Comparison of ENCODE assay signal across 19 mouse cellular contexts in the genomic region with DNA sequence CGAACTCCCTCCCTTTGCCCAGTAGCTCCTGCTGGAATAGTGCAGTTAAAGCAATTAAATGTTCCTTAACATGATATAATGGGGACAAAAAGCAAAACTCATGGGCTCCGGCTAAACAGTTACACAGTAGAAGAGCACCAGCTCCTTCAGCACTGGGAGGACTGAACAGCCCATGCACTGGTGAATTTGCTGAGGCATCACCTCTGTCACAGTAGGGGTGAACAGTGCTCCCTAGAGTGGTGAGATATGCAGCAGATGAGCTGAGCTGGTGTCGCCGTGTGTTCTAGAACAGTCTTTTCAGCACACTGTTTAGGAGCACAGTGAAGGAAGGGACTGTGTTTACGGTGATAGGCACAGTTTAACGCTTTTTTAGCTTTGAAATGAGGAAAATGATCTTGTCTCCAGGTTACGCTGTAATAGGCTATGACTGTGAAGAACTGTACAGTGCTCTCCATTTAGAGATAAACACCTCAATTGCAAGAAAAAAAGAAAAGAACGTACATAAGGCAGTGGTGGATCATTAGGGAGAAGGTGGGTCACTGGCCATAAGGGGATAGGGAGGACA.
A peak's percentile ranks its signal among the peaks of the same experiment; 100 is the strongest.
DNase-seq lines count a peak whose midpoint lies in the region; ATAC-seq and TF ChIP-seq lines count a peak whose summit lies in the region.
"Had no signal": no experiment of that assay in that cellular context is flagged by ENCODE, and none has a peak within 500 bp of the region (broad histone marks: within the 10 kb centered on the region; RNA-seq: fewer than 3 reads in every experiment).

No protein-coding gene starts in this region.

- H3K27ac ChIP-seq in gastrocnemius, adult 2 months, result 0 out of 2 replicates have a peak overlapping the region, but pooled peaks have one; percentile 8
- H3K27ac ChIP-seq in CH12.LX (ENCODE audit: insufficient read depth, low read depth), result peak overlapping the region; percentile 44
- H3K27ac ChIP-seq in liver, embryonic 16.5 days (ENCODE audit: low read length), result peak overlapping the region; percentile 3; the same call in 1 of the 2 replicates
- H3K27ac ChIP-seq: embryonic facial prominence, embryonic 12.5 days; heart, embryonic 13.5 days; hindbrain, embryonic 12.5 days; lung, embryonic 15.5 days; neural tube, embryonic 15.5 days had no signal

- in situ Hi-C loops in CH12.LX (cut with MboI; ENCODE audit: low pct_ligation_motif_present, low pct_unique_long_range_greater_than_20kb, low sequenced_read_pairs), result no loop called here

- intact Hi-C loops in gastrocnemius, adult 2 months (cut with DNase I), result loop anchor here (5.0 kb wide), 1 partner anchor 245 kb away; no protein-coding TSS in a partner anchor
- intact Hi-C loops in gastrocnemius, postnatal 14 days (cut with DNase I; ENCODE audit: low total_unique reads), result no loop called here

- ATAC-seq in liver, embryonic 16.5 days (ENCODE audit: low read depth), result peak; percentile 31; the same call in 1 of the 2 replicates
- ATAC-seq: intestine, postnatal 0 days had no signal

- H3K4me2 ChIP-seq in CH12.LX (ENCODE audit: insufficient read depth, low read depth, poor library complexity, severe bottlenecking), result no peak overlapping the region
- H3K4me2 ChIP-seq in liver, embryonic 16.5 days (ENCODE audit: low read depth, low read length), result no peak overlapping the region
- H3K4me2 ChIP-seq: embryonic facial prominence, embryonic 12.5 days; heart, embryonic 13.5 days; hindbrain, embryonic 12.5 days; lung, embryonic 15.5 days; neural tube, embryonic 15.5 days had no signal

- H3K9ac ChIP-seq in CH12.LX (ENCODE audit: insufficient read depth, low read depth), result no peak overlapping the region
- H3K9ac ChIP-seq in liver, embryonic 16.5 days (ENCODE audit: low read depth, low read length), result no peak overlapping the region
- H3K9ac ChIP-seq: embryonic facial prominence, embryonic 12.5 days; heart, embryonic 13.5 days; hindbrain, embryonic 12.5 days; lung, embryonic 15.5 days; neural tube, embryonic 15.5 days had no signal

- TF ChIP-seq EP300 in CH12.LX (IDR thresholded peaks at IDR 0.05; ENCODE audit: low read length), result no peak

- no peak for DNase-seq in gastrocnemius, adult 2 months
- no peak for DNase-seq in gastrocnemius, postnatal 14 days
- DNase-seq in CH12.LX (ENCODE audit: extremely low read depth), result no peak
- DNase-seq in thymus, postnatal 0 days (ENCODE audit: low spot score), result peak; percentile 54
- no peak for DNase-seq in natural killer cell, adult 2 months (ENCODE audit: low spot score in 2 of 2)
- no peak for DNase-seq in kidney, postnatal 36 days
- no peak for DNase-seq in frontal cortex, postnatal 10 days (ENCODE audit: low spot score in 2 of 2)
- DNase-seq: cerebellum, adult 11-12 months; cerebellum, postnatal 36 days; gastrocnemius, postnatal 36 days; layer of hippocampus, postnatal 36 days had no signal

- H3K27me3 ChIP-seq in CH12.LX (replicated peaks), result no peaks in the 10 kb centered on the region
- H3K27me3 ChIP-seq in liver, embryonic 16.5 days (ENCODE audit: control insufficient read depth, insufficient read depth, low read depth, low read length), result no peaks in the 10 kb centered on the region
- H3K27me3 ChIP-seq: embryonic facial prominence, embryonic 12.5 days; hindbrain, embryonic 12.5 days; lung, embryonic 15.5 days; megakaryocyte, embryonic 14.5 days; neural tube, embryonic 15.5 days had no signal

- 51% methylated on average over 8 of the region's 8 CpGs for WGBS in liver, embryonic 16.5 days (ENCODE audit: insufficient replicate concordance)

- TF ChIP-seq RAD21 in CH12.LX (IDR thresholded peaks at IDR 0.05; ENCODE audit: low read depth, low read length), result no peak

- H3K79me2 ChIP-seq in CH12.LX (replicated peaks; ENCODE audit: control insufficient read depth, extremely low read depth, insufficient read depth, poor library complexity, severe bottlenecking), result no peaks in the 10 kb centered on the region

- peaks cover 13% of the 10 kb centered on the region for H3K9me3 ChIP-seq in CH12.LX (replicated peaks; ENCODE audit: low read length)
- no peaks in the 10 kb centered on the region for H3K9me3 ChIP-seq in liver, embryonic 16.5 days (replicated peaks; ENCODE audit: control insufficient read depth, low read length)
- H3K9me3 ChIP-seq: embryonic facial prominence, embryonic 12.5 days; heart, embryonic 13.5 days; hindbrain, embryonic 12.5 days; lung, embryonic 15.5 days; neural tube, embryonic 15.5 days had no signal

- H3K4me1 ChIP-seq in CH12.LX (ENCODE audit: control insufficient read depth in 1 of 2, insufficient read depth in 2 of 2), result peaks cover 17 to 43% of the 10 kb centered on the region in 2 experiments
- H3K4me1 ChIP-seq in liver, embryonic 16.5 days (ENCODE audit: control insufficient read depth, low read depth, low read length), result peaks cover 12% of the 10 kb centered on the region
- H3K4me1 ChIP-seq: embryonic facial prominence, embryonic 12.5 days; heart, embryonic 13.5 days; hindbrain, embryonic 12.5 days had no signal

- H3K36me3 ChIP-seq in CH12.LX (replicated peaks in 1 of 2; ENCODE audit: control insufficient read depth in 1 of 2, insufficient read depth in 1 of 2, low read length in 1 of 2), result no peaks in the 10 kb centered on the region
- H3K36me3 ChIP-seq in liver, embryonic 16.5 days (ENCODE audit: control insufficient read depth, insufficient read depth), result no peaks in the 10 kb centered on the region
- H3K36me3 ChIP-seq: embryonic facial prominence, embryonic 12.5 days; heart, embryonic 13.5 days; hindbrain, embryonic 12.5 days; lung, embryonic 15.5 days; neural tube, embryonic 15.5 days had no signal

- TF ChIP-seq POLR2A in CH12.LX (IDR thresholded peaks at IDR 0.05; ENCODE audit: low read depth, low read length), result no peak

- no peak for TF ChIP-seq CTCF in gastrocnemius, adult 2 months (IDR thresholded peaks at IDR 0.05)
- TF ChIP-seq CTCF in CH12.LX (conservative IDR thresholded peaks at IDR 0.05 in 1 of 2, IDR thresholded peaks at IDR 0.05 in 1 of 2; ENCODE audit: low read depth in 2 of 2, low read length in 2 of 2), result no peak

- dilution Hi-C loops in CH12.LX (cut with MboI; ENCODE audit: extremely low pct_ligation_motif_present, extremely low pct_unique_long_range_greater_than_20kb, low sequenced_read_pairs), result no loop called here

- H3K4me3 ChIP-seq in gastrocnemius, adult 2 months, result no peak overlapping the region
- no peak overlapping the region for H3K4me3 ChIP-seq in CH12.LX (replicated peaks in 1 of 3; ENCODE audit: low read depth in 2 of 3, low read length in 2 of 3, poor library complexity in 1 of 3)
- no peak overlapping the region for H3K4me3 ChIP-seq in liver, embryonic 16.5 days (ENCODE audit: low read depth, low read length)
- H3K4me3 ChIP-seq: embryonic facial prominence, embryonic 12.5 days; heart, embryonic 13.5 days; hindbrain, embryonic 12.5 days; lung, embryonic 15.5 days; megakaryocyte, embryonic 14.5 days; neural tube, embryonic 15.5 days had no signal

TF ChIP-seq in CH12.LX, 34 proteins besides CTCF, POLR2A, EP300 and RAD21:
- TF ChIP-seq UBTF (IDR thresholded peaks at IDR 0.05; ENCODE audit: low read depth, low read length), result no peak
- TF ChIP-seq MAFK (IDR thresholded peaks at IDR 0.05; ENCODE audit: insufficient replicate concordance, low read length), result peak; percentile 30; the same call in 1 of the 2 replicates
- no peak for TF ChIP-seq JUN (IDR thresholded peaks at IDR 0.05; ENCODE audit: insufficient read depth, low read depth, low read length)
- TF ChIP-seq USF1 (IDR thresholded peaks at IDR 0.05; ENCODE audit: low read depth, low read length), result no peak
- no peak for TF ChIP-seq CHD2 (IDR thresholded peaks at IDR 0.05; ENCODE audit: low read length)
